Mouse (Mus musculus): ENCODE results near the gene Eddm3b. TPM values are rescaled to one million over a fixed set of nuclear protein-coding genes. Genes with fewer than 3 reads are reported as not detected.

The Eddm3b gene
- total RNA-seq (2021) = not detected

GRCm38 (mm10) chr14:51113916-51114560 lies at the start of gene Eddm3b:
Gene Eddm3b (plus strand): TSS chr14:51114426.
- DNase-seq = no peak

DNA sequence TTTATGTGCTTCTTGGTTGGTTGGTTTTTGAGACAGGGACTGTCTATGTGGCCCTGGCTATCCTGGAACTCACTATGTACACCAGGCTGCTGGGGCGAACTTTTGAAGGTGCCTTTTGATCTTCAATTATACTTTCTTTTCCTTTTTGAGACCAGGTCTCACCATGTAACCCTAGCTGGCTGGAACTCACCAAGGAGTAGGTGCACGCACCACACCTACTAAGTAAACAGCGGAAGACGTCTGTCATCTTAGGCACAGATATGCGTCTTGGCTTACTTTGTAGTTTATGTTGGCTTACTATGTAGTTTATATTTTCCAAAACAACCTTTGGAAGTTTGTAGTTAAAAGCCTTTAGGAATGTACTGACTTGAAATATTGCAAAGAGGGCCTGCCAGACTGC lies 45.3 kb upstream of the Eddm3b start:
- no peak for DNase-seq

GRCm38 (mm10) chr14:51069617-51070016 lies 44.6 kb upstream of the Eddm3b start:
- DNase-seq = peak; percentile 53

- DNase-seq = no peak
Measured at GRCm38 (mm10) chr14:51074335-51074734, 39.9 kb upstream of the Eddm3b start, which contains the start of gene Olfr750. Gene Olfr750 (minus strand): TSS chr14:51074435.

DNA sequence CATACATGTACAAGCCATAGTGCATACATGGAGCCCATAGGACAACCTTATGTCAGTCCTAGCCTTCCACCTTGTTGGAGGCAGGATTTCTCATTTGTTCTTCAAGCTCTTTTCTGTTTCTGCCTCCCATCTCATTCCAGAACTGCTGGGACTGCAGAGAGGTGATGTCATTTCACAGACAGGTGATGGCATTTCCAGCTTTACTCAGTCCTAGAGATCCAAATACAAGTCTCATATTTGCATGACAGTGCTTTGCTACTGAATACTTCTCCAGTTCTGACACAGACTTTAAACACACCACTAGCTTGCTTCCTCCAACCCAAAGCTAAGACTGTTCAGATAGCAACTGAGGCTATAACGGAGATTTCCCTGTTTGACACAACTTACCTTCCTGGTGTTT lies 35.0 kb upstream of the Eddm3b start:
- no peak for DNase-seq

DNA sequence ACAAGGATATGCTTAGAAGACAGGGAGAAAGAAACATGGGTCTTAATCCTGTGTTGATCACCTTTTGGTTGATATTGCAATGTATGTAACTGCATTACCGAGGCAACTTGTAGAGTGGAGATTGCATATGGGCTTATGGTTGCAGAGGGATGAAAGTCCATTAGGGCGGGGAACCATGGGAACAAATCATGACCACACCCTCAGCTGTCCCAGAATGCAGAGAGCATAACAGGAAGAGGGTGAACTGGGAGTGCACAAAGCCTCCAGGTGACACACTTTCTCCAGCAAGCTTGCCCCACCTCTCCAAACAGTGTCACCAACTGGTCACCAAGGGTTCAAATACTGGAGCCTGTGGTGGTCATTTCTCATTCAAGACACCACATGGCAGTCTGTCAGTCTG lies 33.2 kb upstream of the Eddm3b start:
- no peak for DNase-seq

DNA sequence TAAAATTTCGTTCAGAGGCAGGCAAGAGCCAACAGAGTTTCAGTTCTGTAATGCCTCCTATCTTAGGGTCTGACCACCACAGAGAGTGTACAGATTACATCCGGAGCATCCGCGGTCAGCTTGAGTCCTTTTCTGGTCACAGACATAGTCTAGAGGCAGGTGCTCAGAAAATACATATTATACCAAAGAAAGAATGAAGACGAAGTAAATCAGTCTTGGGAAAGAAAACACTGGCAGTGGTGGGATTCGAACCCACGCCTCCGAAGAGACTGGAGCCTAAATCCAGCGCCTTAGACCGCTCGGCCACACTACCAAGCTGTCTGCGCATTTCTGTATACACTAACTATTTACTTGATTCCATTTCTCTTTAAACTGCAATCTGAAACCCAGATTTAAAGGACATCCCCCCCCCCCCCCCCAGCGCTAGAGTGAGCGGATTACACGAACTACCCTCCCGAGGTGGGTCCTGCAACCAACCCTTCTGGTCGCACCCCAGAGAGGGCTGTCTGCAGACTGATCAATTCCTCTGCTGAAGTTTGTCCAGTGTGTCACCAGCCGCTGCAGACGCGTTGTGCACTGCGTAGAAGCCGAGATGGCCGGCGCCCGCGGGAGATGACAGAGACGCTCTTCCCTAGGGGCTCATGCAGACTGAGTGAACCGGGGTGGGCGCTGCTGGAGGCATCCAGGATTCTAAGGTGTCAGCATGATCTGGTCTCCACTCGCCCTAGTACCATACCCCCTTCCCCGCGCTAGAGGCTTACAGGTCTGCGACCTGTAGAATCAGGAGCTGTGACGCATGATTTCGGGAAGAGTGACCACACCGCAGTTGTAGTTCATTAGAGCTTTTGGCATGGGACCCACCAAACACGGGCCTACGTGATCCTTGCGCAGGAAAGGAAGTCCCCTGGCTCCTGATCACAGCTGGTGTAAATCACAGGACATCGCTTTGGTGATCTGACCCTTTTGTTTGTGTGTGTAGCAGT lies 31.3 kb upstream of the Eddm3b start:
- peak; percentile 62 for DNase-seq

DNA sequence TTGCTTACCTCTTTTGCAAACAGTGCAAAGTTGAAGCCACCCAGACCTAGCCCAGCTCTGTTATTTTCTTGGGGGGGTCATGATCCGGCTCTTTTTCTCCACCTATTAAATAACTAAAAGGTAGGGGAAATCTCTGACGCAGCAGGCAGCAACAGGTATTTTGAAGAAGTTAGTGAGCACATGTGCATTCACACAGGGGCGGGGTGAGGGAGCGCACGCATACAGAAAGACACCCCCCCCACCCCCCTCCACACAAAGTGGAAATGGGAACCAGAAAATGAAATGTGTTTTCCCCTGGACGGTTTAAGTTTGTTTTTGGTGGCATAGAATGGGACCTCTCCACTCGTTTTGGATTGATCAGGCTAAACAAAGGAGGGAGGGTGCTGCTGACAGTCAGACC lies 30.4 kb upstream of the Eddm3b start:
- DNase-seq = no peak

DNA sequence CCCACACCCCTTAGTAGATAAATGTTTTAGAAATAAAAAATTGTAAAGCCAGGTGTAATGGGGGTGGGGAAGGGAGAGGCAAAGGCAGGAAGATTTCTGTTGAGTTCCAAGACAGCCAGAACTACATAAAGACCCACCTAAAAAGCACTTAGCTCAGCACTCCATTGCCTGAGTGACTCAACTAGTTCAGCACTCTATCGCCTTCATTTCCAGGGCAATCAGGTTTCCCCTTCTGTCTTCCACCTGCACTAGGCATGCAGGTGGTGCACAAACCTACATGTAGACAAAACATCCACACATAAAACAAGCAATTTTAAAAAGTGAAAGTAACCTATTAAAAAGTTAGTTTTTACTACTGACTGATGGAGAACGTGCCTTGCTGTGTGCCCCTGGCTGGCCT lies 29.1 kb upstream of the Eddm3b start:
- no peak for DNase-seq

- DNase-seq = no peak
Measured at GRCm38 (mm10) chr14:51085911-51086310, 28.3 kb upstream of the Eddm3b start.

DNA sequence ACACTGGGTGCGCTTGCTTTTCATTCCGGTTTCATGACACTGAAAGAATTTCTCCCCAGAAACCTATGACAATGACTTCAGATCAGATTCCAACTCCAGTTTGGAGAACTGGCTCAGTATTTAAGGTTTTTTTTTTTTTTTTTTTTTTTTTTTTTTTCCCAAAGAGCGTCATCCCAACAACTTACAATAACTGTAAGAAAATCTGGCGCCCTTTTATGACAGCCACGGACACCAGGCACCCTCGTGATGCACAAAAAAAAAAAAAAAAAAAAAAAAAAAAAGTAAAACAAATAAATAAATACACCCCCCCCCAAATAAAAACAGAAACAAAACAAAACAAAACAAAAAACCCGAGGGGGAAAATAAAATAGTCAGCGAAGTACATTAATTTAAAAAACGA lies 26.5 kb upstream of the Eddm3b start:
- DNase-seq = no peak

- DNase-seq = peak; percentile 90
Measured at GRCm38 (mm10) chr14:51088166-51088969, 25.9 kb upstream of the Eddm3b start.

GRCm38 (mm10) chr14:51088970-51089673 lies 25.1 kb upstream of the Eddm3b start:
- DNase-seq = peak; percentile 97

DNA sequence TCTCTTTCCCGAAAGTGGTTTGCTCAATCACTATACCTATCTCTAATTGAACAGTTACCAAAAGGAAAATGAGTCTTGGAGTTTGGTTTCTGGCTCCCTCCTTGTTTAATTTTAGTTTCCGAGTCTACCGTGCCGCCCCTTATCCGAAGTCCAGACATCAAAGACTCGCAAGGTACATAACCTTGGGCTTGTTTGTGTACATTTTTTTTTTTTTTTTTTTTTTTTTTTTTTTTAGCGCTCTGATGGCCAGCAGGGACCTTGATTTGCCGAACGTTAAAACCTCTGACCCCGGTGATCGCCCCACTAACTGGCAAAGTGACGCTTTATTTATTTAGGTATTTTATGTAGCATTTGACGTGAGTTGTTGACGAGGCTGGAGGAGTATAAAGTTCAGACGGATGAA lies 24.6 kb upstream of the Eddm3b start:
- DNase-seq = peak; percentile 24

DNA sequence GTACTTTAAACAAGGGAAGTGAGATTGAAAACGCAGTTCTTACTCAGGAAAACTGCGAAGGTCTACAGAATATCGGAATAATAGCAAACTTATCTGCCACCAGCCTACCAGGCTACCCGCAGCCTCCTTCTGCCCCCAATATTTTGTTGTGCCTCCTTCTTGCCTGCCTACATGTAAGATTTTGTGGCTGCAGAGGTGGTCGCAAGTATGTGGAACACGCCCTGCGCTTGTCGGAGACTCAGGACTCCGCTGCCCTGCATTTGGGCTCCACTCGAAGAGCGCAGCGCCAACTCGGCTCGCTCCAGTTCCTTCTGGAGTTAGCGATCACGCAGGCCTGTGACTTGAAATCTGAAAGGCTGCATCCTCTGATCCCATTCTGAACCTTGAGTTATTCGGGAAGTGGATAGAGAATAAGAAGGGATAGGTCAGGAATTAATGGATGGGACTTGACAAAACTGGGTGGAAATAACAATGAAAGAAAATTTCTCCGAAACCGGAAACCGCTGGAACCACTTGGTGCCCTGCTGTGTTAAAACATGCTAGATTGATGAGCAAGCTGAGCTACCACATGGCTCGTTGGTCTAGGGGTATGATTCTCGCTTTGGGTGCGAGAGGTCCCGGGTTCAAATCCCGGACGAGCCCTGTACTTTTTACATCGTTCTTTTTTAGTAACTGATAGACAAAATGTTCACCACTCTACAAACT lies 24.0 kb upstream of the Eddm3b start:
- peak; percentile 89 for DNase-seq

- DNase-seq = peak; percentile 68
Measured at GRCm38 (mm10) chr14:51090921-51091900, 23.0 kb upstream of the Eddm3b start, which contains the start of the genes Rnase4 and Ang. Gene Rnase4 (plus strand): TSS chr14:51091077. Gene Ang (plus strand): TSS chr14:51091150.

DNA sequence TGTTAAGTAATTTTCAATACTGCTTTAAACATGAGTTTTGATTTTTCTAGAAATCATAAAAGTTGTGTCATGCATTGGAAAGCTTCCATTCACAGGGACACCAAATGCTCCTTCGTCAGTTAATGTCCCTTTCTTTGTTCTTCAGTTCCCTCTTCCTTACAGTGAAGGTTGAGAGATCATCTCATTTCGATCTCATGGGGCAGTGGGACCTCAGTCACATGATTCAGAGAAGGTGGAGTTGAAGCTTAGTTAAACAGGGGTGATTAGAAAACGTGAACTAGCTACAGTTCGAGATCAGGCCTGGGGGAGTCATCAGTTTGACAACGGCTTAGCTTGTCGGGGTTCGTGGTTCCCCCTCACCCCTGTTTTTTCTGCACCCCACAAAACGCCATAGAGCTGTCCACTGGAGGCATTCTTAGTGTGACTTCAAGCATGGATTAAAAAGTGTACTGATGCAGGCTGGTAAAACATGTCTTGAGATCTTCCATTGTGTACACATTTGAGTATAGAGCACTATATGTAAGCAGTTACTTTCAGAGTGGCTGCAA lies 22.1 kb upstream of the Eddm3b start:
- DNase-seq = no peak

DNA sequence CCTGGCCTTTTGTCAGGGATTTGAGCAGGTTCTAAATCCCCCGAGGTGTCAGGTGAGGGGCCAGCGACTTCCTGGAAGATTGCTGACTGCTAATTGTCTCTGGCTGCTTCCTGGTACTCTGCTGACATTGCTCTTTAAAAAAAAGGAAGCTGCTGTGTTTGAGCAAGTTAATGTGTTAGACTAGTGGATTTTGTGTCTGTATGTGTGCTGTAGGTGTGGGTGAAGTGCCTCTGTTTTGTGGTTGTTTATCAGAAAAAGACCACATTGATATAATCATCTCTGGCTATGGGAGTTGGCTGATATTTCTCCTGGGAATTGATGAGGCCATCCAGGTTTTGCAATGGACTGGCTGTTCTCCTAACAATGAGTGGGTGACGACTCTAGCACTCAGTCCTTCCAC lies 20.7 kb upstream of the Eddm3b start:
- DNase-seq = no peak

DNA sequence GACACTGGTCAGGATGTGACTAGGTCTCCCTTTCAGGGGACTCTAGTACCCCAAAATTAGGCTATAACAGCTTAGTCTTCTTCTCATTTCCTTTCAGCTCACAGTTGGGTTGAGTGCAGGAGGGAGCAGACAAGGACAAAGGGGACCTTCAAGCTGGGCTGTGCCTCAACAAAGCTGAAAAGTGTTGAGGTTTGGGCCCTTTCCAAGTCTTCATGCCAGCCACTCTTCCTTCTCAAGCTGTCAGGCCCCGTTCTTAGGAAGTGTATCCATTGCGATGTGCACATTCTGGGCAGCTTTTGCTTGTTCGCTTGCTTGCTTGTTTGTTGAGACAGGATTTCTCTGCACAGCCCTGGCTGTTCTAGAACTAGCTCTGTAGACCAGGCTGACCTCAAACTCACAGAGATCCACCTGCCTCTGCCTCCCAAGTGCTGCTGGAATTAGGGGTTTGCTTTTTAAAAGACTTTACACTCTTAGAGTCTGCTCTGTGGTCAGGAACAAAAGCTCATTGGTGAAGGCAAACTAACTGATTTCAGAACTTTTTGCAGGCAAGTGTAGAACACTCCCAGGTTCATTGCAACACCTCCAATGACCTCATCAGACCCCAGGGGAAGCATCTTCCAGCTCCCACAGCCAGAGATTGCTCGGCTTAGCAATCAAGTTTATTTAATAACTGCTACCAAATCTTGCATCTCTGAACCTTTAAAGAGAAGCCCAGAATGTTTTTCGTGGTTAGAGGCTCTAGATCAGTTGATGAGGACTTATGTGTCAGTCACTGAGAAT lies 19.9 kb upstream of the Eddm3b start:
- no peak for DNase-seq
